Mouse (Mus musculus) embryonic stem cell, embryonic (primary cell): ENCODE data around the gene Cpne6.

Experiments used
- CTCF ChIA-PET, 4 experiments: fragments of 300-600 bp in 2 of 4; fragments of 350-600 bp in 2 of 4; sonication (Branson Sonifier 250); formaldehyde crosslinking; loops; one replicate each; lab custom pipeline; 2022; ENCODE audit warnings: inconsistent platforms in 2 of 4; lab: Charles Lee
- POLR2A ChIA-PET, 4 experiments: fragments of 300-600 bp in 2 of 4; fragments of 350-600 bp in 2 of 4; sonication (Branson Sonifier 250); formaldehyde crosslinking; loops; one replicate each; lab custom pipeline; 2022; ENCODE audit warnings: antibody characterized with exemption in 4 of 4, inconsistent platforms in 1 of 4; lab: Charles Lee

Cpne6 gene

GRCm38 (mm10) chr14:55554635-55555034 is 44.4 kb downstream of the Cpne6 start:
- ChIA-PET CTCF (interaction anchor here in 2 of 4 experiments (0.6 to 1.1 kb wide), 7 partner anchors 31 to 690 kb away, joined by 3 read pairs; partner anchors contain the start of gene Emc9 (in 1 of the 2)), POLR2A (interaction anchor here in 2 of 4 experiments (0.6 to 6.5 kb wide), 13 partner anchors 9 to 911 kb away, joined by 3 to 96 read pairs (median 3); partner anchors contain the start of genes Pck2 (in 1 of the 2), Psme2 (in 1 of the 2) and Rnf31 (in 1 of the 2))

- CTCF ChIA-PET, result interaction anchor here in 3 of 4 experiments (0.5 to 2.1 kb wide), 9 partner anchors 9 to 268 kb away, joined by 3 to 17 read pairs (median 4); partner anchors contain the start of genes Emc9 (in 1 of the 3), Nfatc4 (in 1 of the 3), Pck2 (in 1 of the 3) and Psme2 (in 1 of the 3)
Observed at GRCm38 (mm10) chr14:55555788-55556187, 45.5 kb downstream of the Cpne6 start.

GRCm38 (mm10) chr14:55557003-55557402 is 46.8 kb downstream of the Cpne6 start:
- CTCF ChIA-PET, result interaction anchor here in 3 of 4 experiments (0.6 to 3.5 kb wide), 15 partner anchors 9 to 478 kb away, joined by 3 to 17 read pairs (median 4); partner anchors contain the start of genes Psme2 (in 2 of the 3), Rnf31 (in 2 of the 3), Dhrs4 (in 1 of the 3) and Nfatc4 (in 1 of the 3)
- POLR2A ChIA-PET, result interaction anchor here in 3 of 4 experiments (0.6 to 6.5 kb wide), 18 partner anchors 8 to 676 kb away, joined by 3 to 96 read pairs (median 4); partner anchors contain the start of genes Pck2 (in 2 of the 3), Dhrs4 (in 1 of the 3), Fitm1 (in 1 of the 3) and Tgm1 (in 1 of the 3)

More at GRCm38 (mm10) chr14:55555788-55556187, 45.5 kb downstream of the Cpne6 start:
- POLR2A ChIA-PET, result interaction anchor here in 3 of 4 experiments (0.7 to 6.5 kb wide), 10 partner anchors 9 to 268 kb away, joined by 3 to 96 read pairs (median 4); partner anchors contain the start of genes Pck2 (in 2 of the 3), Psme2 (in 1 of the 3) and Rnf31 (in 1 of the 3)

- POLR2A ChIA-PET, result interaction anchor here in 3 of 4 experiments (0.6 to 6.5 kb wide), 18 partner anchors 9 to 480 kb away, joined by 3 to 96 read pairs (median 4); partner anchors contain the start of genes Pck2 (in 2 of the 3), Dhrs4 (in 1 of the 3), Psme2 (in 1 of the 3) and Rnf31 (in 1 of the 3)
- CTCF ChIA-PET, result interaction anchor here in 3 of 4 experiments (0.5 to 3.5 kb wide), 13 partner anchors 11 to 460 kb away, joined by 3 to 17 read pairs (median 4); partner anchors contain the start of genes Psme2 (in 2 of the 3), Rnf31 (in 2 of the 3), Dhrs4 (in 1 of the 3) and Emc9 (in 1 of the 3)
Observed at GRCm38 (mm10) chr14:55557587-55557986, 47.3 kb downstream of the Cpne6 start.

GRCm38 (mm10) chr14:55558740-55559448 is 48.6 kb downstream of the Cpne6 start:
- ChIA-PET POLR2A (interaction anchor here in 3 of 4 experiments (0.7 to 8.6 kb wide), 32 partner anchors 8 to 481 kb away, joined by 3 to 92 read pairs (median 16); partner anchors contain the start of genes Pck2 (in 3 of the 3), Psme1 (in 3 of the 3), Psme2 (in 3 of the 3) and Rnf31 (in 3 of the 3)), CTCF (interaction anchor here in 3 of 4 experiments (0.5 to 3.5 kb wide), 9 partner anchors 17 to 203 kb away, joined by 3 to 18 read pairs (median 5); partner anchors contain the start of genes Dhrs4 (in 1 of the 3), Ltb4r2 (in 1 of the 3), Pck2 (in 1 of the 3) and Psme2 (in 1 of the 3))

- POLR2A ChIA-PET, result interaction anchor here (0.5 to 8.6 kb wide), 92 partner anchors 8 to 633 kb away, joined by 3 to 92 read pairs (median 6); partner anchors contain the start of genes Psme1 (in 4 of the 4), Emc9 (in 3 of the 4), Pck2 (in 3 of the 4) and Psme2 (in 3 of the 4)
- CTCF ChIA-PET, result interaction anchor here in 3 of 4 experiments (0.7 to 3.5 kb wide), 26 partner anchors 8 to 545 kb away, joined by 3 to 18 read pairs (median 6); partner anchors contain the start of genes Dhrs4 (in 1 of the 3), Emc9 (in 1 of the 3), Ngdn (in 1 of the 3) and Pck2 (in 1 of the 3)
Observed at GRCm38 (mm10) chr14:55559799-55560201, 49.6 kb downstream of the Cpne6 start, which contains the start of gene Dcaf11. Gene Dcaf11, plus strand, starts transcription at chr14:55560006.

GRCm38 (mm10) chr14:55560202-55561073 is 50.2 kb downstream of the Cpne6 start, which contains the start of gene A730061H03Rik:
Gene A730061H03Rik, minus strand, starts transcription at chr14:55560406.
- ChIA-PET POLR2A (interaction anchor here (0.5 to 8.6 kb wide), 113 partner anchors 9 to 634 kb away, joined by 3 to 92 read pairs (median 5); partner anchors contain the start of genes Psme1 (in 4 of the 4), Emc9 (in 3 of the 4), Gmpr2 (in 3 of the 4) and Nedd8 (in 3 of the 4)), CTCF (interaction anchor here (0.5 to 2.3 kb wide), 39 partner anchors 9 to 545 kb away, joined by 3 to 18 read pairs (median 4); partner anchors contain the start of genes Psme1 (in 2 of the 4), Rabggta (in 2 of the 4), Dhrs1 (in 1 of the 4) and Dhrs4 (in 1 of the 4))

GRCm38 (mm10) chr14:55561860-55562259 is 51.6 kb downstream of the Cpne6 start:
- ChIA-PET POLR2A (interaction anchor here in 2 of 4 experiments (0.8 to 8.6 kb wide), 13 partner anchors 9 to 312 kb away, joined by 3 to 92 read pairs (median 6); partner anchors contain the start of genes Fitm1 (in 2 of the 2), Pck2 (in 2 of the 2), Psme1 (in 2 of the 2) and Carmil3 (in 1 of the 2)), CTCF (interaction anchor here in 1 of 4 experiments (1.4 kb wide), 1 partner anchor 17 kb away, joined by 3 read pairs; no protein-coding TSS in a partner anchor)

- ChIA-PET POLR2A (interaction anchor here in 3 of 4 experiments (0.6 to 8.6 kb wide), 8 partner anchors 9 to 141 kb away, joined by 3 to 92 read pairs (median 4); partner anchors contain the start of genes Emc9 (in 1 of the 3), Fitm1 (in 1 of the 3), Psme1 (in 1 of the 3) and Psme2 (in 1 of the 3)), CTCF (interaction anchor here in 2 of 4 experiments (1.4 to 1.8 kb wide), 2 partner anchors 12 to 15 kb away, joined by 3 to 4 read pairs; partner anchors contain the start of gene Fitm1 (in 1 of the 2))
Observed at GRCm38 (mm10) chr14:55563249-55563648, 53.0 kb downstream of the Cpne6 start.

- CTCF ChIA-PET, result no interaction called here
Observed at GRCm38 (mm10) chr14:55565748-55566147, 55.5 kb downstream of the Cpne6 start.

More at GRCm38 (mm10) chr14:55565748-55566147, 55.5 kb downstream of the Cpne6 start:
- POLR2A ChIA-PET, result interaction anchor here in 2 of 4 experiments (1.8 to 8.6 kb wide), 3 partner anchors 12 to 26 kb away, joined by 4 to 92 read pairs (median 5); partner anchors contain the start of genes Psme1 (in 2 of the 2), Fitm1 (in 1 of the 2) and Pck2 (in 1 of the 2)
